Mouse (Mus musculus) midbrain, embryonic 14.5 days (tissue): ENCODE data around the gene Ephx1. TPM values are rescaled to one million over a fixed set of nuclear protein-coding genes. Genes with fewer than 3 reads are reported as not detected.

Source experiments
- ATAC-seq: fragments of 200-750 bp; cut with Nextera tagmentation; 2 replicates; pipeline ENCODE4 v1.8.0; 2017; ENCODE audit warnings: moderate number of reproducible peaks, moderate library complexity; ENCODE audit not compliant: low FRiP score, low TSS enrichment
- DNase-seq: peaks from one replicate; pipeline ENCODE4 v3.0.0-alpha.2; 2015
- H3K27ac ChIP-seq: fragments of 300-500 bp; sonication (generic); replicated peaks from 2 replicates; pipeline ENCODE4 v1.5.1; 2014; ENCODE audit warnings: mild to moderate bottlenecking, low read depth, low read length, moderate library complexity
- H3K27me3 ChIP-seq: fragments of 300-500 bp; sonication (generic); 2 replicates; pipeline ENCODE4 v1.6.1; 2014; ENCODE audit warnings: low read length, control low read depth, mixed read lengths; ENCODE audit not compliant: control insufficient read depth, insufficient read depth
- H3K36me3 ChIP-seq: fragments of 300-500 bp; sonication (generic); 2 replicates; pipeline ENCODE4 v1.6.1; 2014; ENCODE audit warnings: low read length, control low read depth; ENCODE audit not compliant: control insufficient read depth, insufficient read depth
- H3K4me1 ChIP-seq: fragments of 300-500 bp; sonication (generic); 2 replicates; pipeline ENCODE4 v1.6.1; 2014; ENCODE audit warnings: mild to moderate bottlenecking, antibody characterized with exemption, low read length, control low read depth; ENCODE audit not compliant: control insufficient read depth, insufficient read depth
- H3K4me2 ChIP-seq: fragments of 300-500 bp; sonication (generic); 2 replicates; pipeline ENCODE4 v1.6.1; 2014; ENCODE audit warnings: mild to moderate bottlenecking, low read length, moderate library complexity
- H3K4me3 ChIP-seq: fragments of 300-500 bp; sonication (generic); replicated peaks from 2 replicates; pipeline ENCODE4 v1.5.1; 2014; ENCODE audit warnings: low read depth, low read length
- H3K9ac ChIP-seq: fragments of 300-500 bp; sonication (generic); replicated peaks from 2 replicates; pipeline ENCODE4 v1.6.1; 2014; ENCODE audit warnings: mild to moderate bottlenecking, low read length, moderate library complexity
- H3K9me3 ChIP-seq: fragments of 300-500 bp; sonication (generic); 2 replicates; pipeline ENCODE4 v1.6.1; 2016; ENCODE audit warnings: low read length, control low read depth, mixed read lengths; ENCODE audit not compliant: control insufficient read depth
- WGBS: fragments of 180-500 bp; shearing (Covaris S2); extraction: QIAGEN DNeasy Blood & Tissue Kit; methylation state at CpG from one replicate; pipeline ENCODE4 v1.1.7; 2014; 5-methylcytosine and 5-hydroxymethylcytosine counted together
- polyA plus RNA-seq: library from polyadenylated mRNA; unstranded; fragments of >200 nt; fragmentation: Nextera tagmentation; extraction: Ambion mirVana; gene quantifications from 2 replicates; pipeline ENCODE4 v1.2.1, GENCODE M21; 2014

The Ephx1 gene
- polyA plus RNA-seq, 1 experiment from 2014 or later: 2.7 TPM

- 68% methylated on average over 4 of the region's 4 CpGs for WGBS
- DNase-seq (peak; percentile 23), ATAC-seq (no peak)
- H3K4me2 ChIP-seq: no peak overlapping the region
- no peak overlapping the region for H3K27ac ChIP-seq
- no peak overlapping the region for H3K9ac ChIP-seq
- no peak overlapping the region for H3K4me3 ChIP-seq
- no peaks in the 10 kb centered on the region for H3K27me3 ChIP-seq
- H3K36me3 ChIP-seq: no peaks in the 10 kb centered on the region
- H3K9me3 ChIP-seq: no peaks in the 10 kb centered on the region
- no peaks in the 10 kb centered on the region for H3K4me1 ChIP-seq
Observed at GRCm38 (mm10) chr1:180976110-180976679, 44.5 kb downstream of the Ephx1 start.

GRCm38 (mm10) chr1:180974126-180974746 is 46.5 kb downstream of the Ephx1 start:
- Histone ChIP-seq H3K9ac (no peak overlapping the region), H3K27ac (no peak overlapping the region), H3K27me3 (no peaks in the 10 kb centered on the region), H3K36me3 (no peaks in the 10 kb centered on the region), H3K9me3 (no peaks in the 10 kb centered on the region), H3K4me2 (no peak overlapping the region), H3K4me3 (no peak overlapping the region), H3K4me1 (no peaks in the 10 kb centered on the region)
- DNase-seq (peak; percentile 76), ATAC-seq (0 out of 2 replicates have a peak, but pooled peaks have one; percentile 46)
- WGBS: 62% methylated on average over 14 of the region's 14 CpGs

GRCm38 (mm10) chr1:180972941-180973340 is 47.8 kb downstream of the Ephx1 start:
- Histone ChIP-seq H3K9ac (no peak overlapping the region), H3K9me3 (no peaks in the 10 kb centered on the region), H3K4me3 (no peak overlapping the region), H3K36me3 (no peaks in the 10 kb centered on the region), H3K4me2 (no peak overlapping the region), H3K27ac (no peak overlapping the region), H3K27me3 (no peaks in the 10 kb centered on the region), H3K4me1 (no peaks in the 10 kb centered on the region)
- no peak for ATAC-seq
- no peak for DNase-seq
- WGBS: 65% methylated on average over 10 of the region's 11 CpGs

- ATAC-seq (no peak), DNase-seq (no peak)
- WGBS: 92% methylated on average over 7 of the region's 7 CpGs
- Histone ChIP-seq H3K27me3 (no peaks in the 10 kb centered on the region), H3K27ac (no peak overlapping the region), H3K9ac (no peak overlapping the region), H3K36me3 (no peaks in the 10 kb centered on the region), H3K4me3 (no peak overlapping the region), H3K4me2 (no peak overlapping the region), H3K9me3 (no peaks in the 10 kb centered on the region), H3K4me1 (no peaks in the 10 kb centered on the region)
Observed at GRCm38 (mm10) chr1:180967261-180967660, 53.4 kb downstream of the Ephx1 start.

- ATAC-seq: no peak
- Histone ChIP-seq H3K27ac (no peak overlapping the region), H3K4me1 (no peaks in the 10 kb centered on the region), H3K4me2 (no peak overlapping the region), H3K9ac (no peak overlapping the region), H3K27me3 (no peaks in the 10 kb centered on the region), H3K36me3 (no peaks in the 10 kb centered on the region), H3K4me3 (no peak overlapping the region), H3K9me3 (no peaks in the 10 kb centered on the region)
- no peak for DNase-seq
- WGBS: 77% methylated on average over 3 of the region's 3 CpGs
Observed at GRCm38 (mm10) chr1:180966542-180966941, 54.2 kb downstream of the Ephx1 start.

- DNase-seq: no peak
- H3K4me1 ChIP-seq: no peaks in the 10 kb centered on the region
- 91% methylated on average over 3 of the region's 3 CpGs for WGBS
- H3K4me3 ChIP-seq: no peak overlapping the region
- H3K27ac ChIP-seq: no peak overlapping the region
- ATAC-seq: no peak
- no peaks in the 10 kb centered on the region for H3K9me3 ChIP-seq
- no peaks in the 10 kb centered on the region for H3K27me3 ChIP-seq
- no peak overlapping the region for H3K9ac ChIP-seq
- H3K4me2 ChIP-seq: no peak overlapping the region
- H3K36me3 ChIP-seq: no peaks in the 10 kb centered on the region
Observed at GRCm38 (mm10) chr1:180965786-180966185, 54.9 kb downstream of the Ephx1 start.

GRCm38 (mm10) chr1:180958797-180959196 is 61.9 kb downstream of the Ephx1 start:
- no peaks in the 10 kb centered on the region for H3K36me3 ChIP-seq
- H3K4me2 ChIP-seq: no peak overlapping the region
- H3K27ac ChIP-seq: no peak overlapping the region
- H3K9me3 ChIP-seq: no peaks in the 10 kb centered on the region
- no peak for DNase-seq
- H3K4me3 ChIP-seq: no peak overlapping the region
- 57% methylated on average over 3 of the region's 3 CpGs for WGBS
- H3K27me3 ChIP-seq: no peaks in the 10 kb centered on the region
- no peak overlapping the region for H3K9ac ChIP-seq
- no peaks in the 10 kb centered on the region for H3K4me1 ChIP-seq
- ATAC-seq: no peak

- H3K27ac ChIP-seq: no peak overlapping the region
- H3K4me3 ChIP-seq: no peak overlapping the region
- no peak for DNase-seq
- no peak overlapping the region for H3K9ac ChIP-seq
- H3K27me3 ChIP-seq: no peaks in the 10 kb centered on the region
- 85% methylated on average over 3 of the region's 3 CpGs for WGBS
- no peaks in the 10 kb centered on the region for H3K36me3 ChIP-seq
- no peaks in the 10 kb centered on the region for H3K9me3 ChIP-seq
- ATAC-seq: no peak
- H3K4me2 ChIP-seq: no peak overlapping the region
- no peaks in the 10 kb centered on the region for H3K4me1 ChIP-seq
Observed at GRCm38 (mm10) chr1:180957989-180958388, 62.7 kb downstream of the Ephx1 start.

- Histone ChIP-seq H3K4me2 (no peak overlapping the region), H3K36me3 (no peaks in the 10 kb centered on the region), H3K27ac (no peak overlapping the region), H3K4me1 (no peaks in the 10 kb centered on the region), H3K4me3 (no peak overlapping the region), H3K9me3 (no peaks in the 10 kb centered on the region), H3K27me3 (no peaks in the 10 kb centered on the region), H3K9ac (no peak overlapping the region)
- 91% methylated on average over 8 of the region's 8 CpGs for WGBS
- DNase-seq (no peak), ATAC-seq (no peak)
Observed at GRCm38 (mm10) chr1:180956973-180957381, 63.7 kb downstream of the Ephx1 start.
